Mouse (Mus musculus) c-Kit-positive CD71-positive TER-119-positive erythroid progenitor cells, embryonic 14.5 days (primary cell): ENCODE data around the gene Prcd.
"Not testable (repeated sequence)": the region's sequence is repeated elsewhere in the genome, so short reads cannot be mapped to it uniquely, and the experiment has no call there.

Source experiments
- DNase-seq: peaks from one replicate; pipeline ENCODE4 v3.0.0-alpha.2; 2013; ENCODE audit warnings: low spot score

The Prcd gene

GRCm38 (mm10) chr11:116653234-116653633 lies at the start of gene Prcd:
Gene Prcd, plus strand, starts transcription at chr11:116653534.
- no peak for DNase-seq

GRCm38 (mm10) chr11:116604097-116604496 lies 49.2 kb upstream of the Prcd start:
- DNase-seq, result no peak

GRCm38 (mm10) chr11:116607717-116608116 lies 45.6 kb upstream of the Prcd start:
- no peak for DNase-seq

GRCm38 (mm10) chr11:116609965-116610630 lies 43.2 kb upstream of the Prcd start:
- no peak for DNase-seq

- not testable (repeated sequence) for DNase-seq
Observed at GRCm38 (mm10) chr11:116611168-116611567, 42.2 kb upstream of the Prcd start.

GRCm38 (mm10) chr11:116611883-116612282 lies 41.5 kb upstream of the Prcd start:
- no peak for DNase-seq

- no peak for DNase-seq
Observed at GRCm38 (mm10) chr11:116612554-116612953, 40.8 kb upstream of the Prcd start.

- no peak for DNase-seq
Observed at GRCm38 (mm10) chr11:116613234-116613633, 40.1 kb upstream of the Prcd start.

- DNase-seq, result peak; percentile 85
Observed at GRCm38 (mm10) chr11:116615735-116616437, 37.4 kb upstream of the Prcd start.

- no peak for DNase-seq
Observed at GRCm38 (mm10) chr11:116616438-116617118, 36.8 kb upstream of the Prcd start.

GRCm38 (mm10) chr11:116617641-116618040 lies 35.7 kb upstream of the Prcd start:
- DNase-seq, result no peak

GRCm38 (mm10) chr11:116618666-116619065 lies 34.7 kb upstream of the Prcd start:
- no peak for DNase-seq

GRCm38 (mm10) chr11:116619156-116619555 lies 34.2 kb upstream of the Prcd start:
- DNase-seq, result no peak

- DNase-seq, result no peak
Observed at GRCm38 (mm10) chr11:116619561-116619960, 33.8 kb upstream of the Prcd start.

- DNase-seq, result peak; percentile 85
Observed at GRCm38 (mm10) chr11:116620073-116620472, 33.3 kb upstream of the Prcd start.

- DNase-seq, result no peak
Observed at GRCm38 (mm10) chr11:116620559-116621253, 32.6 kb upstream of the Prcd start.

GRCm38 (mm10) chr11:116621258-116621704 lies 32.1 kb upstream of the Prcd start:
- DNase-seq, result no peak

- no peak for DNase-seq
Observed at GRCm38 (mm10) chr11:116623281-116624124, 29.8 kb upstream of the Prcd start.

- peak; percentile 87 for DNase-seq
Observed at GRCm38 (mm10) chr11:116624131-116624832, 29.1 kb upstream of the Prcd start.

- DNase-seq, result peak; percentile 80
Observed at GRCm38 (mm10) chr11:116625081-116626000, 28.0 kb upstream of the Prcd start.
